Mouse (Mus musculus): ENCODE measurements around the gene Pnmal2. TPM values are rescaled to one million over a fixed set of nuclear protein-coding genes. Genes with fewer than 3 reads are reported as not detected.

Pnmal2 gene
- polyA plus RNA-seq, 1 experiment from 2014 or later: 40.2 TPM

GRCm38 (mm10) chr7:16920150-16920579, 24.3 kb upstream of the Pnmal2 start:
- Histone ChIP-seq H3K9ac (no peak overlapping the region), H3K4me1 (peaks cover 46% of the 10 kb centered on the region), H3K4me3 (no peak overlapping the region), H3K27me3 (replicated peaks) (no peaks in the 10 kb centered on the region), H3K36me3 (peaks cover 53% of the 10 kb centered on the region), H3K4me2 (replicated peaks) (peak overlapping the region; percentile 35), H3K27ac (no peak overlapping the region), H3K9me3 (no peaks in the 10 kb centered on the region)
- ATAC-seq (ENCODE audit: low FRiP score, low read depth): no peak
- 85% methylated on average over 7 of the region's 7 CpGs for WGBS

DNA sequence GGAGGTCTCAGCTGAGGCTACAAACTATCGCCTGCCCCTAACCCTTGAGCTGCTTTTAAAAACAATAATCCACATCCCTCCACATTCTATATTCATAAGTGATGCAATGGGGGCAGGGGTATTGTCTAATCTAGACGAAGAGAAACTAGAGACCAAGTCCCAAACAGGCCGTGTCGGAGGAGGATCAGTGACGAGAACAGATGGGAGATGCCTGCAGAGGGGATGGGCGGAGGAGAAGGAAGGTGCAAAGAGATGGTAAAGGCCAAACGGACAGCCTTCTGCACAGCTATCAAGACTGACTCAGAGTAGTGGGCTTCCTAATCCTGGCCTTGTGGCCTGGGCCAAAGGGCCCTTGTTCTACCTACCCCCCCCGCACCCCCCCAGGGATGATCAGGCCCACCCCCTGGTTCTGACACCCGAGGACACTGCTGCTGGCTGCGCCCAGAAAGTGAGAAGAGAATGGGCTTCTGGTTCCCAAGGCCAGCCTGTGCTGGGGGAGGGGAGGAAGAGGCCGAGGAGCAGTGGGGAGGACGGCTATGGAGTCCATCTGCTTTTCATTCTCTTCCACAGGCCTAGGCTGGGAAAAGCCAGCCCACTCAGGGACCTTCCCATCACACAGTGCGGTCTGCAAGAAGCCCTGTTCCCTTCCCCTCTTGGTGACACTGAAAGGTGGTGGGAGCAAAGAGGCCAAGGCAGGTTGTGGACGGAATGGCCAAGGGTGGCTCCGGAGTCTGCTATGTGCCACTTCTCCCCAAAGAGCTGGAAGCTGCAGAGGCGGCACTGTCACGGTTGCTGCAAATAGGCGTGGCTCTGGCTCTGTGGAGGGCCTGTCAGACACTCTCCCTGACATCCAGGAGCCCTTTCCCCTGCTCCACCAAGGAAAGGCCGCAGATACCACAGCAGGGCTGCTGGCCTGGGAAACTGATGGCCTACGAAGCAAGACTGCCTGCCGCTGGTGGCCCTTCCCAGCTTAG, 23.4 kb upstream of the Pnmal2 start:
- WGBS: 52% methylated on average over 21 of the region's 21 CpGs
- peak overlapping the region; percentile 60 for H3K27ac ChIP-seq
- no peaks in the 10 kb centered on the region for H3K9me3 ChIP-seq
- H3K9ac ChIP-seq: peak overlapping the region; percentile 97
- H3K36me3 ChIP-seq: peaks cover 44% of the 10 kb centered on the region
- peaks cover 46% of the 10 kb centered on the region for H3K4me1 ChIP-seq
- H3K27me3 ChIP-seq (replicated peaks): no peaks in the 10 kb centered on the region
- peak overlapping the region; percentile 86 for H3K4me2 ChIP-seq (replicated peaks)
- ATAC-seq (ENCODE audit: low FRiP score, low read depth): no peak
- H3K4me3 ChIP-seq: peak overlapping the region; percentile 85

- Histone ChIP-seq H3K9ac (peak overlapping the region; percentile 97), H3K4me3 (peak overlapping the region; percentile 85), H3K4me2 (replicated peaks) (peak overlapping the region; percentile 86), H3K36me3 (peaks cover 36% of the 10 kb centered on the region), H3K27ac (peak overlapping the region; percentile 60; the same call in 1 of the 2 replicates), H3K4me1 (peaks cover 46% of the 10 kb centered on the region), H3K9me3 (no peaks in the 10 kb centered on the region), H3K27me3 (replicated peaks) (no peaks in the 10 kb centered on the region)
- 81% methylated on average over 6 of the region's 6 CpGs for WGBS
- ATAC-seq (ENCODE audit: low FRiP score, low read depth): no peak
Observed at GRCm38 (mm10) chr7:16921881-16922335, 22.6 kb upstream of the Pnmal2 start.

GRCm38 (mm10) chr7:16922360-16922973, 22.0 kb upstream of the Pnmal2 start:
- H3K4me2 ChIP-seq (replicated peaks): peak overlapping the region; percentile 86
- peak overlapping the region; percentile 97 for H3K9ac ChIP-seq
- H3K27ac ChIP-seq: no peak overlapping the region
- peaks cover 46% of the 10 kb centered on the region for H3K4me1 ChIP-seq
- H3K27me3 ChIP-seq (replicated peaks): no peaks in the 10 kb centered on the region
- peak overlapping the region; percentile 85 for H3K4me3 ChIP-seq
- WGBS: 44% methylated on average over 10 of the region's 10 CpGs
- no peak for ATAC-seq (ENCODE audit: low FRiP score, low read depth)
- peaks cover 31% of the 10 kb centered on the region for H3K36me3 ChIP-seq
- no peaks in the 10 kb centered on the region for H3K9me3 ChIP-seq

DNA sequence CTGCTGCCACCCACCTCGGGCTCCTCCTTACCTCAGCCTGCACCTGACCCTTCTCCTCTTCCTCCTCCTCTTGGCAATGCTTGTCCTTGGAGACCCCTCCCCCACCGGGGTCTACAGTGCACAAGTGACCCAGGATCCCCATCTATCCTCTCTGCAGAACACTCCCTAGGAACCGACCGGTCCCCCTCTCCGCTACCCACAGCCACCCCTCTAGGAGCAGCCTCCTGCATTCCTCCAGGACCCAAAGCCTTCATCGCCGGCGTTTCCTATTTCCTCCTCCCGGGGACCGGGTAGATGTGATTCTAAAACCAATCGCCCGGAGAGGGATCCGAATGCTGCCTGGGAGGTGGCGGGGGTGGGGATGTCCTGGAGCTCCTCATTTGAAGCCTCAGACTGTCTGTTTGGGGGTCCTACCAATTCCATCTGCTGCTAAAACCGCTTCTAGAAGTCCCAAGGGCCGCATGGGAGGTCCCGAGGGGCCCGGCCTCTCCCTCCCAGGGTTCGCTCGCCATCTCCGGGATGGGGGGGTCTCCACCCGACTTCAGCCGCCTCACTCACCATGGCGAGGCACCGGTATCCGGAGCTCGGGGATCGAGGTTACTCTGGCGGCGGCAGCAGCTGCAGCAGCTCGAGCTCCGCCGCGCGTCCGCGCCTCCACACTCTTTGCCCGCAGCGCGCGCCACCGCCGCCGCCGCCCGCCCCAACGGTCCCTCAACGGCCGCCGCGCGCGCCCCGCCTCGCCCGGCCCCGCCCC, 21.0 kb upstream of the Pnmal2 start:
- Histone ChIP-seq H3K27me3 (replicated peaks) (no peaks in the 10 kb centered on the region), H3K4me1 (peaks cover 41% of the 10 kb centered on the region), H3K9ac (peak overlapping the region; percentile 97), H3K36me3 (peaks cover 21% of the 10 kb centered on the region), H3K27ac (peak overlapping the region; percentile 87), H3K4me2 (replicated peaks) (peak overlapping the region; percentile 86), H3K9me3 (no peaks in the 10 kb centered on the region), H3K4me3 (peak overlapping the region; percentile 85)
- ATAC-seq (ENCODE audit: low FRiP score, low read depth): peak; percentile 7
- under 1% methylated on average over 45 of the region's 57 CpGs for WGBS

DNA sequence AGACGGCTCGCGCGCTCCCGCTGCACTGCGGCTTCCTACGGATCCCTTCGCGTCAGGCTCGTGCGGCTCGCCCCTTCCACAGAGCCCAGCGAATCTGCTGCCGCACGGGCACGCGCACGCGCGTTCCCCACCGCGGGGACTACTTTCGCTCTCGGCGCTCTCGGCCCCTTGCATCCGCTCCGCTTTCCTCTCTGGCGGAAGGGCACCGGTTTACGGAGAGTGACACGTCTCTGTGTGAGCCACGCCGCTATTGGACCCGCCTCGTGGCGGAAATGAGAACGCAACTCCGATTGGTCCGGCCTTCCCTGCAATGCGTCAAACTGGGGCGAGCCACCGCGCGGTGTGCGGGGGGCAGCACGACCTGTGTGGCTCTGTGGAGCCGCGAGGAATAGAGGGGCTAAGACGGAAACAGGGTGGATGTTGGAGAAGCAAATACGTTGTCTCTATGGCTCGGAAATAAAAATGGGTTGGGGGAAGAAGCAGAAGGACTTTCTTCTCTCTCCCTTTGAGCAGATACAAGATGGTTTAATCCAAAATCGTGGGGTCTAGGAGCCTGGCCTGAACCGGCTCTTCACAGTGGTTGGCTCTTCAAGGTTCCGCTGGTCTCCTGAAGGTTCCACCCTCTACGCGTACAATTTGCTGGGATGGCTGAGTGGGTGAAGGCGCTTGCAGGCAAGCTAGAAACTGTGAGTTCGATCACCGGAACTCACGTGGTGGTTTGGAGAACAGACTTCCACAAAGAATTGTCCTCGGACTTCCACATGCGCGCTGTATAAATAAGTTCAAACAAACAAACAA, 20.2 kb upstream of the Pnmal2 start, which contains the start of gene Calm3:
Gene Calm3, minus strand, starts transcription at position 78 of the 798 bp plus-strand sequence.
- Histone ChIP-seq H3K9ac (peak within 1 kb of the TSS; percentile 97), H3K9me3 (no peaks in the 10 kb centered on the region), H3K27ac (peak within 1 kb of the TSS; percentile 96), H3K27me3 (replicated peaks) (no peaks in the 10 kb centered on the region), H3K36me3 (peaks cover 13% of the 10 kb centered on the region), H3K4me3 (peak within 1 kb of the TSS; percentile 85), H3K4me2 (replicated peaks) (peak within 1 kb of the TSS; percentile 86), H3K4me1 (peaks cover 37% of the 10 kb centered on the region)
- WGBS: 2% methylated on average over 62 of the region's 64 CpGs
- peak; percentile 93 for ATAC-seq (ENCODE audit: low FRiP score, low read depth)

DNA sequence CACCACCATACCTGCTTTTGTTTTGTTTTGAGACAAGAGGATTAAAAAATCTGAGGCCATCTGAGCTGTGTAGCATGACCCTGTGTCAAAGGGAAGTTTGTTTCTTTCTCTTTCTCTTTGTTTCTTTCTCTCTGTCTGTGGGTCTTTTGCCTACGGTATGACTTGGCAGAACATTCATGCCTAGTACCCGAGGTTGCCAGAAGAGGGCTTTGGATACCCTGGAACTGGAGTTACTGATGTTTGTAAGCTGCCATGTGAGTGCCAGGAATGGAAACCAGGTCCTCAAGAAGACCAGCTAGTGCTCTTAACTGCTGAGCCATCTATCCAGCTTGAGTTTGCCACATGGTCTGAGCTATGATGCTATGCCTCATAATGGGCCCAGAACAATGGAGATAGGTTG, 16.1 kb upstream of the Pnmal2 start:
- Histone ChIP-seq H3K4me2 (replicated peaks) (no peak overlapping the region), H3K9ac (no peak overlapping the region), H3K27me3 (replicated peaks) (no peaks in the 10 kb centered on the region), H3K4me1 (no peaks in the 10 kb centered on the region), H3K9me3 (no peaks in the 10 kb centered on the region), H3K27ac (no peak overlapping the region), H3K4me3 (no peak overlapping the region), H3K36me3 (no peaks in the 10 kb centered on the region)
- ATAC-seq (ENCODE audit: low FRiP score, low read depth): no peak
- WGBS: 50% methylated on average over 2 of the region's 2 CpGs

- Histone ChIP-seq H3K9me3 (no peaks in the 10 kb centered on the region), H3K9ac (no peak overlapping the region), H3K4me1 (no peaks in the 10 kb centered on the region), H3K4me3 (no peak overlapping the region), H3K27ac (no peak overlapping the region), H3K4me2 (replicated peaks) (no peak overlapping the region), H3K27me3 (replicated peaks) (no peaks in the 10 kb centered on the region), H3K36me3 (no peaks in the 10 kb centered on the region)
- ATAC-seq (ENCODE audit: low FRiP score, low read depth): no peak
- 9% methylated on average over 1 of the region's 1 CpGs for WGBS
Observed at GRCm38 (mm10) chr7:16930850-16931249, 13.6 kb upstream of the Pnmal2 start.

DNA sequence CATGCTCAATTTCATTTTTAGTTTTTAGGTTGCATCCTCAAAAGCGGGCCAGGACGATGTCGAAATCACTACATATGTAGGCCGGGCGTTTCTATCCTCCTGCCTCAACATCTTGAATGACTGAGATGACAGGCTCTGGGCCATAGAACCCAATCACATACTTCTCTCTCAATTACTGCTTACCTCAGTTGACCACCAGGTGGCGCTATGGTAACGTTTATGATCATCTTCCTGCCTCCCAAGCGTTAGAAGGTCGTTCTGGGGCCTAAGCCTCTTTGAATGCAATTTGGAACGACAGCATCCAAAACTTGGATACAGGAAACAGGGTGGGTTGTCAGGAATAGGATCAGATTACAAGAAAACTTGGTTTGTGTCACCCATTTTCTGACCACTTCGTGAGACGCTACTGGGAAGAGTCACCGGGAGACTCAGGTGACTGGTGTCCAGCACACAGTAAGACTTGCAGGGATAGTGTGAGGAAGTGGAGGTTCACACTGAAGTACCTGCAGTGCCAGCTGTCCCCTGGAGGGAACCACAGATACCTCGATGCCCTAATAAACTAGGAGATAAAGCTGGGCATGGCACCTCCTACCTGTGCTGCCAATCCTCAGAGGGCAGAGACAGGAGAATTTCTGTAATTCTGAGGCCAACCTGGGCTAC, 12.4 kb upstream of the Pnmal2 start:
- Histone ChIP-seq H3K4me3 (no peak overlapping the region), H3K9ac (no peak overlapping the region), H3K4me2 (replicated peaks) (no peak overlapping the region), H3K36me3 (no peaks in the 10 kb centered on the region), H3K27ac (no peak overlapping the region), H3K9me3 (no peaks in the 10 kb centered on the region), H3K27me3 (replicated peaks) (no peaks in the 10 kb centered on the region), H3K4me1 (no peaks in the 10 kb centered on the region)
- peak; percentile 38 for ATAC-seq (ENCODE audit: low FRiP score, low read depth)
- WGBS: 18% methylated on average over 14 of the region's 14 CpGs

DNA sequence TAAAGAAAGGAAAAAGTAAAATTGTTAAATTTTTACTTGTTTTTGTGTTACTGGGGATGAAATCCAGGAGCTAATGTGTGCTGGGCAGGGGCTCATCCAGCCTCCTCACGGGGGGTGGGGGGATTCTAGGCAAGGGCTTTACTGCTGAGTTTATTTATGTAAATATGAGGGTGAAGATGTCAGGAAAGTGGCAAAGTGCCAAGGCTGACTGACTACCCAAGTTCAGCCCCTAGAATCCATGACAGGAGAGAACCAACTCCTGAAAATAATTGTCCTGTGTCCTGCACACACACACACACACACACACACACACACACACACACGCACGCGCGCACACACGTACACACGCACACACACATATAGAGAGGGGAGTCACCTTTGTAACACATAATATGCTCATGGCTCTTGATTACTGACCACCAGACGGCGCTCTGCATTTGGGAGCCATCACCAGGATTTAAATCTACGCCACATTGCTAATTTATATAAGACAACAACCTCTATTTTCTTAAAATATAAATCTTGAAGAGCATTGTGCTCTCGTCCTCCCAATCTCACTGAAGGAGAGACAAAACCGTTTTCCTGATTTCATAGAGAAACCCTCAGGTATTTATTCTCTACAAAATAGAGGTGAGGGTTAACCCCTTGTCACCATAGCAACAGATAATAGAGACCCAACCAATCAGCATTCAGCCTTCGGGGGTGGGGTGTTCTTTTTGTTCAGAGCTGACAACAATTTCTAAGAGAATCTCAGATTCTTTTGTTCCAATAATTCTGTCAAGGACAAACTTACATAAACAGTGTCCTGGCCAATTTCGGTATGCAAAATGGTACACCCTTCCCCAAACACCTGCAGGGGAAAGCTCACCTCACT, 11.5 kb upstream of the Pnmal2 start:
- 51% methylated on average over 14 of the region's 14 CpGs for WGBS
- H3K36me3 ChIP-seq: no peaks in the 10 kb centered on the region
- no peak overlapping the region for H3K4me3 ChIP-seq
- ATAC-seq (ENCODE audit: low FRiP score, low read depth): peak; percentile 61
- H3K27me3 ChIP-seq (replicated peaks): no peaks in the 10 kb centered on the region
- no peaks in the 10 kb centered on the region for H3K9me3 ChIP-seq
- H3K4me1 ChIP-seq: no peaks in the 10 kb centered on the region
- H3K4me2 ChIP-seq (replicated peaks): no peak overlapping the region
- no peak overlapping the region for H3K27ac ChIP-seq
- H3K9ac ChIP-seq: no peak overlapping the region
